Mouse (Mus musculus) bone marrow, adult 2 months (tissue): ENCODE measurements around the gene Kcnh1.

Experiments used
- CTCF ChIP-seq: fragments of 200-500 bp; IDR thresholded peaks from 2 replicates; pipeline ENCODE4 v1.5.1; 2011; ENCODE audit warnings: low read length, control low read depth; ENCODE audit not compliant: control insufficient read depth, insufficient read depth
- POLR2A ChIP-seq: fragments of 200-500 bp; IDR thresholded peaks from 2 replicates; pipeline ENCODE4 v1.6.1; 2011; ENCODE audit warnings: low read depth, mild to moderate bottlenecking, control low read depth, low read length, borderline replicate concordance; ENCODE audit not compliant: control insufficient read depth

GRCm38 (mm10) chr1:192502835-192503234 is 312.3 kb downstream of the Kcnh1 start:
- TF ChIP-seq CTCF = no peak
- no peak for TF ChIP-seq POLR2A
